Mouse (Mus musculus) B cell, adult (primary cell): ENCODE data around the gene Kcna7. TPM values are rescaled to one million over a fixed set of nuclear protein-coding genes. Genes with fewer than 3 reads are reported as not detected.

ENCODE experiments used
- total RNA-seq: library from RNA; stranded (reverse); gene quantifications from 4 replicates; pipeline ENCODE4 v1.2.4, GENCODE M21; 2023; ENCODE audit not compliant: inconsistent age

Gene Kcna7
- total RNA-seq = not detected in 4 replicates

DNA sequence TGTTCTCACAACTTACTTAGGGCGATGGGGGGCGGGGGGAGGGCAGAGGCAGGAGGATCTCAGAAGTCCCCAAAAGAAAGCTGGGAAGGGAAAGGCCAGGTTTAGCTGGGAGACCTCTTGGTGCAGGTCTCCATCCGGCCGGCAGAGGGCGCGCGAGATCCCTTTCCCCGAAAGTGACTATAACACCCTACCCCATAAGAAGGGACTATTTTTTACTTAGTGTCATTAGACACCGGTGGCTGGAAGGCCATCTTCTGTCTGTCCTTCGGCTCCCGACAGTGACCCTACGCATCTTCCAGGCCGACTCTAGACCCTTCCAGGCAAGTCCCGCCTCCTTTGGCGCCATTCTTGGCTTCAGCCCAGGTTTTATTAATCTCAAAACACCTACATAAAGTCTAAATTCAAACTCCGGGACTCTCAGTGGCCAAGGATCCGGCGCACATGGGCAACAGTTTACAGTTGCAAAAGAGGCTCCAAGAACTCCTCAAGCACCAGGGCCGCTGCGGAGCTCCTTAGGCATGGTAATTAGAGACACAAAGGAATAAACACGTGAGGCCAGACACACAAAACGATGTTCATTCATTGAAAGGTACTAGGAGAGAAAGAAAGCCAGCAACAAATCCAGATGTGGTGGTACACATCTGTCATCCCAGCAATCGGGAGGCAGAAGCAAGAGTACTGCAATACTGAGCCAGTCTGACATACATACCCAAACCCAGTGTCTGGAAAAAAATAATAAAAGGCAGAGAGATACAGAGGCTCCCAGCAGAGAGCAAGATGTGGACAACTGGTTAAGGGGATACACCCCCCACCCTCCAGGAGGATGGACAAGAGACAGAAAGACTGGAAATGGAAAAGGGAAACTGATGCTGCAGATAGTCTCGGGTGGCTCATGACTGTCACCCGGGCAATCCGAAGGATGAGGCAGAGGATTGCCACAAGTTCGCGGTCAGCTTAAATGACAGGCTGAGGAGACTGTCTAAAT lies at the start of gene Kcna7:
Gene Kcna7 (plus strand): TSS at position 563 of the 985 bp plus-strand sequence.

DNA sequence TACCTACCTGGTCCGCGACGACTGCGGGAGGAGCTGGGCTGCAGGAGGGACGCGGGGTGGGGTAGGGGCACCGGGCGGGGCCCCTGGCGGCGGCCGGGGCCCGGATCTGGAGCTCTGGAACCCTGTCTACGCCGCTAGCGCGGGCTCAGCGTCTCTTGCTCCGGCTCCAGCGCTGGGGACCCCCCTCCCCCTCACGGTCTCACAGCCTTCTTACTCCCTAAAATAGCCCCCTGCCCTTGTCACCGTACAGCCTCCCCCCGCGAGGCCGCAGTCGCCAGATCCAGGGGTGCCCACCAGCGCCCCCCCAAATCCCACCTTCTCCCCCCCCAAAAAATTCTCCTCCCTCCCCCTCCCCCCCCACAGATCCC lies 38.8 kb upstream of the Kcna7 start, which contains the start of gene Ppfia3:
Gene Ppfia3 (minus strand): TSS at position 368 of the 368 bp plus-strand sequence.

DNA sequence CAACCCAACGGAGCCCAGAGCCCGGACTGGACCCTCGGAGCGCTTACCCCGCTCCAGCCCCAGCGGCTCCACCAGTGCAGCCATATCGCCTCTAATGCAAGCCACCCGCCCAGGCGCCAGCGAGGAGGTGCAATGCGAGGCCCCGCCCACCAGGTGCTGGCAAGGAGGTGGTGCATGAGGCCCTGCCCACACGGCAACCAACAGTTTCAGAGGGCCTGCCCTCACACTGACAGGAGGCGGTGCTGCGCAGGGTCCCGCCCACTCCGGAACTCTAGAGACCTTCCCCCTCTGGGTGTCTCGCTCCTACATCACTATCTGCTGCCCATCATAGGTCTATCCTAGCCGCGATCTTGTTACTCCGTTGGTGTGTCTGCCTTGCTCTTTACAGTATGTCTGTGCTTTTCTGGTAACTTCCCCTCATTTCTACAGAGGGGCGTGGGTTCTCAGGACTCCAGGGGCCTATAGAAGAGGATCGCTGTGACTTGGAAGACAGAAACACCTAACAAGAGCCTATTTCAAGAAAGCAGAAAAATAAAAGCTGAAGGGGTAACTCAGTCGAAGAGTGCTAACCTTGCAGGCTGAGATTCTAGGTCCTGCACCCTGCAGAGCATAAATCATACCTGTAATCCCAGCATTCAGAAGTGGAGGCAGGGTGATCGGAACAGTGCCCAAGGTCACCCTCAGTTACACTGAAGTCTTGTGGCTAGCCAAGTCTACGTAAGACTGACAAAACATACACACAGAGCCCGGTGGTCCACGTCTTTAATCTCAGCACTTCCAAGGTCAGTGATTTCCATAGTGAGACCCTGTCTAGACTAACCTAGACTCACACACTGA lies 34.8 kb upstream of the Kcna7 start, which contains the start of gene Lin7b:
Gene Lin7b (minus strand): TSS at position 109 of the 837 bp plus-strand sequence.

DNA sequence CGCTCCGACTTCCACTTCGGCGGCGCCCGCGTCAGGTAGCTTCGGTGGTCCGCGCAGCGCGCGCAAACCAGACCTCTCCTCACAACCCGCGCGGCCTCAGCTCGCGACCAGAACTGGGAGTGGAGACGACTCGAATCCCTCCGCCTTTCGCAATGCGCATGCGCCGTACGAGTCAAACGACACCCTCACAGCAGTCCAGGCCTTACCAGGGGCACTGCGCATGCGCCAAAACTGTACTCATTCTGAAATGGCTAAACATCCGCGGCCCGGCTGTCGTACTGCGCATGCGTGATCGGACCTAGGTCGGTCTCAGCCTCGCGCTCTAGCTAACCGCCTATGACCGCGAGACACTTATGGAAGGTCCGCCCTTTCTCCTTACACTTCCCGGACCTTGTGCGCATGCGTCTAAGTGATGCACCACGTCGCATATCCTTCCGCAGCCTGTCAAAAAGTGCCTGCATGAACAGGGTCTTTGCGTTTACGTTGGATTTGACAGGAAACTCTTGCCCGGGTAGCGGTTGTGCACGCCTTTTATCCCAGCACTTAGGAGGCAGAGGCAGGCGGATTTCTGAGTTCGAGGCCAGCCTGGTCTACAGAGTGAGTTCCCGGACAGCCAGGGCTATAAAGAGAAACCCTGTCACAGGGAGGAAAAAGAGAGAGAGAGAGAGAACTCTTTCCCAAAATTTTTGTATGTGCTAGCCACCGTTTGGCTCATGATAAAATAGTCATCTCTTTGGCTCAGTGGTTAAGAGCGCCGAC lies 9.7 kb upstream of the Kcna7 start, which contains the start of gene Snrnp70:
Gene Snrnp70 (minus strand): TSS at position 165 of the 759 bp plus-strand sequence.

DNA sequence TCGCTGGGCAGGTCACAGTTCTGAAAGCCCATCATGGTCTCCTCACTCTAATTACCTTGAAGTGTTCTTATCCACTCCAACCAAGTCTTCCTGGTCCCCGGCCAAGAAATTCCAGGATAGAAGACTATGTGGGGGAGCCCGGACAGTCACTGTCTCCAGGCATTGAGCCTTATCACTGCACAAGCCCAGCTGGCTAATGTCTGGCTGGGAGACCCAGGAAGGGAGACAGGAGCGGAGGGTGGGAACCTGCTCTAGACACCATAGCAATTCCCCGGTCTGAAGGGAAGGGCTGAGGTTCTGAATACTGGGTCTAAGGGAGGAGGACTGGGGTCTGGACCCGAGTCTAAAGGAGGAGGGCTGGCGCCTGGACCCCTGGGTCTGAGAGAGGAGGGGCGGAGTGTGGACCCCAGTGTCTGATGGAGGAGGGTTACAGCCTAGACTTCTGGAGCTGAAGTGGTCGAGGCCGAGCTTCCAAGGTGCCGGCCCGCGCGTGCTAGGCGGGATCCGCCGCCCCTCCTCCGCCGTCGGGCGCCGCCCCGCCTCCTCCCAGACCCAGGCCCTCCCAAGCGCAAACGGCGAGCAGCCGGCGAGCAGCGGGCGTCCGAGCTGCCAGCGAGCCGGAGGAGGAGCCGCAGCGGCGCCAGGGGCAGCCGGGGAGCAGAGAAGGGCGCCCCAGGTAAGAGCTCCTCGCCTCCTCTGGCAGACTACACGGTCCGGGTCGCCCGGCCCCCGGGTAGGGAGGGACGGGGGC lies 7.8 kb downstream of the Kcna7 start, which contains the start of gene Ntf5:
Gene Ntf5 (plus strand): TSS at position 583 of the 751 bp plus-strand sequence.

DNA sequence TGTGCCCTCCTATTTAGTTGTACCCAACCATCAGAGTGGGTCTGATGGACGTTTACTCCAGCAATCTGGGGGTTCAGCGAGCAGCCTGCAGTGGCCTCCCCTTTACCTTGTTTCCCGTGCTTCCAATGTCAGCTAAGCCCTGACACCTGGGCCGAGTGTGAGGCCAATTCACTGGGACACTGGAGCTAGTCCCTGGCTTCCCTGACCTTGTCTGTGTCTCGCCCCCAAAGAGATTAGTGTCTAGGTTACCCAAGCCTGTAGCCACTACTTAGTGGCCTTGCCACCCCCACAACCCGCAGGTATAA lies 15.1 kb downstream of the Kcna7 start, which contains the start of gene Lhb:
Gene Lhb (plus strand): TSS at position 206 of the 305 bp plus-strand sequence.

DNA sequence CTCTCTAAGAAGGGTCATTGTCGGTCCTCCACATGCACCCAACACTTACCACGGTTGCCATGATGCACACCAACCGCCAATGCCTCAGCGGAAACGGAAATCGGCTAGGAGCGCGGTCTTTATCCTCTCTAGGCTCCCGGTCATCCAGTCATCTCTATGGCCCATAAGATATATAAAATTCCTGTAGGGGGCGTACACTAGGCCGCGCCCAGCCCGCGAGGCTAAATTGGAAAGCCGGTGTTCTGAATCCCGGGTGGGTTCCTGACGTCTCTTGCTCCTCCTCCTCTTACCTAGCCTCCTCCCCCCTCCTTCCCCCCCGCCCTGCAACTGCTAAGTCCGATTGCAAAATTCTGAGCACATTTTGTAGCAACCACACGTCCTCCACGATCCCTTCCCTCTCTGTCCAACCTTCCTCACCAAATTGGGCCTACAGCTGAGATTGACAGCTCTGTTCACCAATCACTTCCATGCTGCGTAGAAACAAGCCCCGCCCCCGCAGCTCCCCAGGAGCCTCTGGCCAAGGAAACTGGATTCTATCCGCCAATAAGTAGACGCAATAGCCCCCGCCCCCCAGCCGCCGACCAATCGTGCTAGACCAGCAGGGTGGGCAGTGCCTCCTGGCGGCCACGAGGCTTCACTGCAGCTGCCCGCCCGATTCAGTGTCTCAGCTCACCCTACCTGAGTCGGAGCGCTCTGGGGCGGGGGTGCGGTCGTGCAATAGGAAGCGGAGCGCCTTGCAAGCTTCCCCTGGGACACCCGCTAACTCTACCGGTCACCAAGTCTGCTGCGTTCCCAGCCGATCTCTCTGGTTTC lies 29.0 kb downstream of the Kcna7 start, which contains the start of gene Gys1:
Gene Gys1 (plus strand): TSS at position 642 of the 813 bp plus-strand sequence.

DNA sequence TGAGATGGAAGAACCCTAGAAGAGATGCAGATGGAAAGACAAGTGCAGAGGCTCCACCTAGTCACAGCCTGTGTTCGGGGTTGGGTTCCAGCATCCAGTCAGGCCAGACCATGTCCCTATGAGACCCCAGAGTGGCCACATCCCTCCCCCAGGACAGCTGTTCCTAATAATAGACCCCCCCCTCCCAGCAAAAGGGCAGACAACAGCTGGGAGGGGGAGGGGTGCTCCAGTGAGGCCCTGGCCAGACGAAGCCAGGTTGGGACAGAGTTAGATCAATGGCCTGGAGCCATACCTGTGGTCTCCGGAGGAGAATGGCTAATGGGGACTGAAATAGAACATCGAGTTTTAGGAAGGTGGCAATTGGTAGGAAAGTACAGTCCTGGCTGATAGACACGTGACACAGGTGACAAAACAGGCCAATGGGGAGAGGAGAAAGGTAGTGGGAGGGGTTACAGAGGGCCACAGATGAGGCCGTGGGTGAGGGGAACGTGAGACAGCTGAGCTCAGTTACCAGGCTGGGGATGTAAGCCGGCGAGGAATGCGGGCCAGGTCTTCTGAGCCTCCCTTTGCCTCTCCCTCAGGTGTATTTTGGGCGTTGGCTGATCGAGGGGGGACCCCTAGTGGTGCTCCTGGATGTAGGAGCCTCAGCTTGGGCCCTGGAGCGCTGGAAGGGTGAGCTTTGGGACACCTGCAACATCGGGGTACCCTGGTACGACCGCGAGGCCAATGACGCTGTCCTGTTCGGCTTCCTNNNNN lies 32.2 kb downstream of the Kcna7 start, which contains the start of gene Ruvbl2:
Gene Ruvbl2 (minus strand): TSS at position 576 of the 756 bp plus-strand sequence.

Other genes starting within 250 kb of the Kcna7 start
- gene Slc17a7, start 241.7 kb upstream of the Kcna7 start, total RNA-seq = not detected in 4 replicates
- gene Gfy, start 226.1 kb upstream of the Kcna7 start, total RNA-seq = not detected in 4 replicates
- not detected in 4 replicates for gene Pth2, start 224.7 kb upstream of the Kcna7 start, total RNA-seq
- 0.54 to 1.1 TPM (median 0.78 TPM) in 4 replicates for gene Ccdc155, start 200.8 kb upstream of the Kcna7 start, total RNA-seq
- 1.3 to 2.7 TPM (median 2.0 TPM) in 3 of 4 replicates, not detected in the other for gene Dkkl1, start 193.5 kb upstream of the Kcna7 start, total RNA-seq
- not detected in 4 replicates for gene Tead2, start 189.9 kb upstream of the Kcna7 start, total RNA-seq
- 1,683 to 1,834 TPM (median 1,832 TPM) in 4 replicates for gene Cd37, start 166.5 kb upstream of the Kcna7 start, total RNA-seq
- gene Slc6a16, start 164.6 kb upstream of the Kcna7 start, total RNA-seq = not detected in 4 replicates
- 0.51 to 0.64 TPM (median 0.60 TPM) in 4 replicates for gene Slc6a21, start 128.1 kb upstream of the Kcna7 start, total RNA-seq
- 5.9 to 13.0 TPM (median 9.1 TPM) in 4 replicates for gene Trpm4, start 71.9 kb upstream of the Kcna7 start, total RNA-seq
- gene Hrc, start 70.4 kb upstream of the Kcna7 start, total RNA-seq = not detected in 4 replicates
- gene Ppfia3, start 38.6 kb upstream of the Kcna7 start, total RNA-seq = 0.13 to 0.33 TPM (median 0.23 TPM) in 4 replicates
- 1.2 TPM in 1 of 4 replicates, not detected in the others for gene Lin7b, start 35.1 kb upstream of the Kcna7 start, total RNA-seq
- gene Snrnp70, start 9.9 kb upstream of the Kcna7 start, total RNA-seq = 574 to 602 TPM (median 590 TPM) in 4 replicates
- not detected in 4 replicates for gene Ntf5, start 8.0 kb downstream of the Kcna7 start, total RNA-seq
- gene Lhb, start 15.2 kb downstream of the Kcna7 start, total RNA-seq = not detected in 4 replicates
- 15.2 to 19.8 TPM (median 17.4 TPM) in 4 replicates for gene Gys1, start 29.2 kb downstream of the Kcna7 start, total RNA-seq
- gene Ruvbl2, start 32.4 kb downstream of the Kcna7 start, total RNA-seq = 38.2 to 60.2 TPM (median 47.5 TPM) in 4 replicates
- 648 to 704 TPM (median 682 TPM) in 4 replicates for gene Ftl1, start 54.2 kb downstream of the Kcna7 start, total RNA-seq
- 107 to 138 TPM (median 119 TPM) in 4 replicates for gene Bax, start 61.2 kb downstream of the Kcna7 start, total RNA-seq
- gene Tulp2, start 76.2 kb downstream of the Kcna7 start, total RNA-seq = not detected in 4 replicates
- gene Gm45808, start 81.2 kb downstream of the Kcna7 start, total RNA-seq = 0.77 to 1.8 TPM (median 0.98 TPM) in 4 replicates
- gene Dhdh, start 83.2 kb downstream of the Kcna7 start, total RNA-seq = 2.9 to 3.9 TPM (median 3.5 TPM) in 4 replicates
- 76.1 to 93.0 TPM (median 84.2 TPM) in 4 replicates for gene Nucb1, start 104.8 kb downstream of the Kcna7 start, total RNA-seq
- 1,362 to 1,471 TPM (median 1,417 TPM) in 4 replicates for gene Ppp1r15a, start 120.6 kb downstream of the Kcna7 start, total RNA-seq
- gene Plekha4, start 120.7 kb downstream of the Kcna7 start, total RNA-seq = 0.83 to 4.6 TPM (median 2.2 TPM) in 4 replicates
- not detected in 4 replicates for gene Hsd17b14, start 149.2 kb downstream of the Kcna7 start, total RNA-seq
- 27.1 to 39.9 TPM (median 32.9 TPM) in 4 replicates for gene Bcat2, start 164.5 kb downstream of the Kcna7 start, total RNA-seq
- gene Fgf21, start 209.8 kb downstream of the Kcna7 start, total RNA-seq = not detected in 4 replicates
- gene Fut1, start 211.6 kb downstream of the Kcna7 start, total RNA-seq = not detected in 4 replicates
- not detected in 4 replicates for gene Izumo1, start 216.2 kb downstream of the Kcna7 start, total RNA-seq
- 0.27 to 0.35 TPM in 2 of 4 replicates, not detected in the others for gene Rasip1, start 221.8 kb downstream of the Kcna7 start, total RNA-seq
- gene Mamstr, start 234.3 kb downstream of the Kcna7 start, total RNA-seq = not detected in 4 replicates